Mouse (Mus musculus) heart, embryonic 12.5 days (tissue): Measurements from ENCODE around the gene Furin. TPM values are rescaled to one million over a fixed set of nuclear protein-coding genes. Genes with fewer than 3 reads are reported as not detected.

Experiments
- ATAC-seq: fragments of 200-750 bp; cut with Nextera tagmentation; 2 replicates; pipeline ENCODE4 v1.8.0; 2017; ENCODE audit warnings: moderate TSS enrichment, moderate library complexity; ENCODE audit not compliant: insufficient number of reproducible peaks, low FRiP score
- H3K27ac ChIP-seq: fragments of 300-500 bp; sonication (generic); 2 replicates; pipeline ENCODE4 v1.5.1; 2016; ENCODE audit warnings: mild to moderate bottlenecking, moderate library complexity; ENCODE audit not compliant: poor library complexity, severe bottlenecking
- H3K27me3 ChIP-seq: fragments of 300-500 bp; sonication (generic); replicated peaks from 2 replicates; pipeline ENCODE4 v1.6.1; 2016; ENCODE audit warnings: mild to moderate bottlenecking, moderate library complexity
- H3K36me3 ChIP-seq: fragments of 300-500 bp; sonication (generic); 2 replicates; pipeline ENCODE4 v1.6.1; 2016; ENCODE audit warnings: mild to moderate bottlenecking, moderate library complexity
- H3K4me1 ChIP-seq: fragments of 300-500 bp; sonication (generic); replicated peaks from 2 replicates; pipeline ENCODE4 v1.6.1; 2016; ENCODE audit warnings: mild to moderate bottlenecking
- H3K4me2 ChIP-seq: fragments of 300-500 bp; sonication (generic); 2 replicates; pipeline ENCODE4 v1.6.1; 2016; ENCODE audit warnings: mild to moderate bottlenecking, moderate library complexity
- H3K4me3 ChIP-seq: fragments of 300-500 bp; sonication (generic); 2 replicates; pipeline ENCODE4 v1.5.1; 2016; ENCODE audit warnings: mild to moderate bottlenecking
- H3K9ac ChIP-seq: fragments of 300-500 bp; sonication (generic); 2 replicates; pipeline ENCODE4 v1.6.1; 2016; ENCODE audit warnings: mild to moderate bottlenecking, moderate library complexity
- H3K9me3 ChIP-seq: fragments of 300-500 bp; sonication (generic); replicated peaks from 2 replicates; pipeline ENCODE4 v1.6.1; 2016; ENCODE audit warnings: mild to moderate bottlenecking, moderate library complexity
- WGBS: fragments of 180-500 bp; shearing (Covaris S2); methylation state at CpG from one replicate; pipeline ENCODE4 v1.1.7; 2016; 5-methylcytosine and 5-hydroxymethylcytosine counted together
- polyA plus RNA-seq: library from polyadenylated mRNA; unstranded; fragments of >200 nt; fragmentation: Nextera tagmentation; extraction: Ambion mirVana; gene quantifications from 2 replicates; pipeline ENCODE4 v1.2.1, GENCODE M21; 2016

Gene Furin
- polyA plus RNA-seq, 1 experiment from 2014 or later: 24.5 TPM

DNA sequence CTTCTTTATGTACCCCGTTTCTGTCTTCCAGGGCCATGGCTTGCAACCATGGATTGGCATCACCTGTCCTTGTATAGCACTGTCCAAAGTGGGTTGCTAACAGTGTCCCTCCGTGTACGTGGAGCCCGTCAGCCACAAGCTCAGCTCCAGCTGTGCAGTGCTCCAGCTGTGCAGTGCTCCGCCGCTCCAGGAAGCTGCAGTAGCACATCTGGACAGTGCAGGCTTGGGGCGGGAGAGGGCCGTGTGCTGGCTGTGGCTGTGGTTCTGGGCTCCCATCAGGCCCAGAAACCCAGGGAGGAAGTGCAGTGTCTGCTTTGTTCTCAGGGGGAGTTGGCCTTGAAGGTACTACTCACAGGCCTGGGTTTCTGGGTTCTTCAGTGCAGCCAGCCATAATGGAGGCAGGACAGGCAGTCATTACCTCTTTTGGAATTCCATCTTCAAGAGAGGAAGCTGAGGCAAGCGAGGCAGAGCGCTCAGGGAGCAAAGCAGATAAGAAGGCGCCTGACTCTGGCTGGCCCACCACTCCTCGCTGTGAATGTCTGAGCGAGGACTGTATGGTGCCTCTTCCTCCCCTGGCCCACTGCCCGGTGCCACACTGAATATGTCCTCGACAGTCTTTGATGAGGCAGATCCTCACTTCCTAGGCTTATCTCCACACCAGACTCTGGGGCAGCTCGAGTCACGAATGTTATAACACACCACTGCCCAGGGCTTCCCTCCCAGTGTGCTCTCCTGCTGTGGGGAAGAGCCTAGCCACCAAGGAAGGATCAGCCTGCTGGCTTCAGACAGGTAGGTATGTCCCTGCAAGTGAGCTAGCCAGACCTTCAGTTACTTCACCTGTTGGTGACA lies 39.4 kb upstream of the Furin start:
- no peaks in the 10 kb centered on the region for H3K9me3 ChIP-seq
- H3K9ac ChIP-seq: peak overlapping the region; percentile 15; the same call in 1 of the 2 replicates
- H3K4me3 ChIP-seq: no peak overlapping the region
- H3K36me3 ChIP-seq: no peaks in the 10 kb centered on the region
- WGBS: 17% methylated on average over 17 of the region's 17 CpGs
- peak overlapping the region; percentile 33 for H3K4me2 ChIP-seq
- ATAC-seq: peak; percentile 71
- H3K27me3 ChIP-seq: no peaks in the 10 kb centered on the region
- H3K27ac ChIP-seq: peak overlapping the region; percentile 96
- H3K4me1 ChIP-seq: peaks cover 67% of the 10 kb centered on the region

DNA sequence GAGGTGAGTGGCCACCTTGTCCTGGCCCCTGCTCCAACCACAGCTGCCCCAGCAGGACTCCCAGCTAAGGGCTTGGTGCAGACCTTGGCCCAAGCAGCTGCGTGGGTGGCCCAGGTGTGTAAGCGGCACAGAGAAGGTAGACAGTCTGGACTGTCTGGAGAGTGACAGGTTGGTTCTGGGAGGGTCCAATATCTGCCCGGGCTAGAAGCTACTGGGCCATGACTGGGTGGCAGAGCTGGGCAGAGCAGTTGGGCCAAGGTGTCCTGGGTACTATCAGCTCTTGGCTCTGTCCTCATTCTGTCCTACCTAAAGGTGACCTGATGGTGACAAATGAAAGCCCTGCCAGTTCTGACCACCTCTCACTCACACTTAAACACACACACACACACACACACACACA lies 37.9 kb upstream of the Furin start:
- no peaks in the 10 kb centered on the region for H3K9me3 ChIP-seq
- no peak overlapping the region for H3K4me3 ChIP-seq
- H3K4me1 ChIP-seq: peaks cover 75% of the 10 kb centered on the region
- H3K27me3 ChIP-seq: no peaks in the 10 kb centered on the region
- WGBS: 75% methylated on average over 3 of the region's 3 CpGs
- ATAC-seq: no peak
- no peak overlapping the region for H3K4me2 ChIP-seq
- H3K36me3 ChIP-seq: no peaks in the 10 kb centered on the region
- H3K27ac ChIP-seq: 0 out of 2 replicates have a peak overlapping the region, but pooled peaks have one; percentile 96
- no peak overlapping the region for H3K9ac ChIP-seq

DNA sequence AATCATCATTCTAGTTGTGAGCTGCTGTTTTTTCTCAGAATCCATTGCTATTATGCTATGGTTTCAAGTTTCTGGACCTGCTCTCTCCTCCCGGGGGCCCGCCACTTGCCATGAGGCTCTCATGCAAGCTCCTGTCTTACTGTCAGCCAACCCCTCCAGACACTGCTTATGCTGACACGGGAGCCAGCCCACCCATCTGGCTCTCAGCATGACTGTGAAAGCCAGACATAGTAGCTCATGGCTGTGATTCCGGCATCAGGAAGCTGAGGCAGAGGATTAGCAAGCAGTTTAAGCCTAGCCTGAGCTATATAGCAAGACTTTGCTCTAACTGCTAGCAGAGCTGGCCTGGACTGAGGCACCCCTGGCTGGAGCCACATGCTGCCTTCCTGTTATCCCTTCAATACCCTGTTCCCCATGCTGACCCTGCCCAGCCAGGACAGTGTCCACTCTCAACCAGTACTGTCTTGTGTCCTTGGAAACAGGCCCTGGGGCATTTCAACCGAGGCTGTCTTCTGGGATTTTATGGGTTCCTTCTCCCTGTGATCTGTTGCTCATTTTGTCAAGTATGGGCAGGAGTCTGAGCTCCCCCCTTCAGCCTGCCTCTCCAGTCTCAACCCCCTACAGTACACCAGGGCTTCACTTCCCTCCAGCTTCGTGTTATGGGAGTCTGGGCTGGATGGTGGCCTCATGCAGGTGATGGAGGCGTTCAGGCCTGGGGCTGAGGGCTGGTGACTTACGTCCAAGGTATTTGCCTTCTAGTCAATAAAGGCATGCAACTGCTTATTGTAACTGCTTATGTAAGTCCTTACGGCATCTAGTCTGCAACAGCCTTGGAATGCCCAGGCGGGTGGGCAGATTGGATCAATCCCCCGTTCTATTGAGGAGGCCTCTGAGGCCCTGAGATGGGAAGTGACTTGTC lies 37.0 kb upstream of the Furin start:
- Histone ChIP-seq H3K36me3 (no peaks in the 10 kb centered on the region), H3K27me3 (no peaks in the 10 kb centered on the region), H3K4me2 (no peak overlapping the region), H3K27ac (no peak overlapping the region), H3K4me1 (peaks cover 75% of the 10 kb centered on the region), H3K4me3 (no peak overlapping the region), H3K9me3 (no peaks in the 10 kb centered on the region), H3K9ac (peak overlapping the region; percentile 32; the same call in 1 of the 2 replicates)
- ATAC-seq: no peak
- WGBS: 63% methylated on average over 11 of the region's 11 CpGs

- Histone ChIP-seq H3K27me3 (no peaks in the 10 kb centered on the region), H3K27ac (no peak overlapping the region), H3K9me3 (no peaks in the 10 kb centered on the region), H3K9ac (no peak overlapping the region), H3K36me3 (no peaks in the 10 kb centered on the region), H3K4me1 (peaks cover 64% of the 10 kb centered on the region), H3K4me2 (no peak overlapping the region), H3K4me3 (no peak overlapping the region)
- WGBS: 63% methylated on average over 4 of the region's 4 CpGs
- ATAC-seq: no peak
Measured at GRCm38 (mm10) chr7:80440685-80441084, 35.4 kb upstream of the Furin start.

DNA sequence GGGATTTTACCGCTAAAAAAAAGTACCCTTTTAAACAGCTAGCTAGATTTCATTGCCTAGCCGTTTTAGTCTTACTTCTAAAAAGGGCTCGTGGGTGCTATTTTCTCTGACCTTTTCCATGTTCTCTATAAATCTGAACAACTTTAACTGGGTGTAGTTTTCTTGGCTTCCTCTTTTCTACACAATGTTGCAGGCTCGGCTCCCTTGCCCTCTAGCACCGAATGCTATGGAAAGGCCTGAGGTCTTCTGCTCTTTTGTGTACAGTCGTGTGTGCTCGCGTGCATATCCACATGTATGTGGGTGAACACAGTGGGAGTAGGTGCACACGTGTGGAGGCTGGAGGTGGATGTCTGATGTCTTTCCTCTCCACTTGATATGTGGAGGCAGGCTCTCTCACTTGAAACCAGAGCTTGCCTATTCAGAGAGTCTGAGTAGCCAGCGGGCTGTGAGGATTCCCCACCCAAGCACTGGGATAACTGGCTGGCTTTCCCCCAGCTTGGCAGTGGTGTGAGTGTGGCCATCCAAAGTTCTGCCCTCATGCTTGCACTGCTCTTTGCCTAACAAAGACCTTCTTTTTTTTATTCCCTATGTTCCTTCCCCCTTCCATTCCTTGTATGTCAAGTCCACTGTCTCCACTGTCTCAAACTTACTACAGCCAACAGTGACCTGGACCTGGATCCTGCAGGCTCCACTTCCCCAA lies 34.7 kb upstream of the Furin start:
- ATAC-seq: no peak
- Histone ChIP-seq H3K4me3 (no peak overlapping the region), H3K27ac (no peak overlapping the region), H3K4me2 (no peak overlapping the region), H3K9ac (no peak overlapping the region), H3K27me3 (no peaks in the 10 kb centered on the region), H3K4me1 (peaks cover 64% of the 10 kb centered on the region), H3K9me3 (no peaks in the 10 kb centered on the region), H3K36me3 (no peaks in the 10 kb centered on the region)
- 80% methylated on average over 10 of the region's 10 CpGs for WGBS

DNA sequence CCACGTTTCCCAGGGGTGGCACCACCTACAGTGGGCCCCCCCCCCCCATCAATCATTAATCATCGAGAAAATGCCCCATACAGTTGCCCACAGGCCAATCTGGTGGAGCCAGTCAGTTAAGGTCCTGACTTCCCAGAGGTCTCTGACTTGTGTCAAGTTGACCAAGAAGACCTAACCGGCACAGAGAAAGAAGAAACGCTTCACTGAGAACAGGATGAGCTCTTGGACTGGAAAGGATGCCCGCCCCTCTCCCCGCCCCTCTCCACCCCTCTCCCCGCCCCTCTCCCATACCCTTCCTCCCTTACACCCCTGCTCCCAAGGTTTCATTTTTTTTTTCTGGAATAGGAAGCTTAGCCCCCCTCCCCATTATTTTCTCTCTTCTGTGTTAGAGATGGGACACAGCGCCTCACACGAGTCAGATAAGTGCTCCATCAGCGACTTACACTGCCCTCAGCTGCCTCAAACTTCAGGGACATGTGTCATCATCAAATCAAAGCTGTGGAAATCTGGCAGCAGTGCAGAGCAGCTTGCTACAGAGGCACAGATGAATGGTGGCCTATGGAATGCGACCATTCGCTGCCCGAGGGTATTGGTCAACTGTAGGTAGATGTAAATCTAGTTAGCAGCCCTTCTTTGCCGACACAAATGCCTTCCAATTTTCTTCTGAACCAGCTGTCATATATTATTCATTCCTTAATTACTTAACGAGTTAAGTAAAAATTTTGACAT lies 34.0 kb upstream of the Furin start:
- no peaks in the 10 kb centered on the region for H3K36me3 ChIP-seq
- no peak overlapping the region for H3K9ac ChIP-seq
- ATAC-seq: no peak
- 22% methylated on average over 14 of the region's 15 CpGs for WGBS
- peak overlapping the region; percentile 14; the same call in 1 of the 2 replicates for H3K27ac ChIP-seq
- H3K9me3 ChIP-seq: no peaks in the 10 kb centered on the region
- H3K4me2 ChIP-seq: peak overlapping the region; percentile 39; the same call in 1 of the 2 replicates
- H3K4me3 ChIP-seq: peak overlapping the region; percentile 8; the same call in 1 of the 2 replicates
- peaks cover 60% of the 10 kb centered on the region for H3K4me1 ChIP-seq
- H3K27me3 ChIP-seq: no peaks in the 10 kb centered on the region

DNA sequence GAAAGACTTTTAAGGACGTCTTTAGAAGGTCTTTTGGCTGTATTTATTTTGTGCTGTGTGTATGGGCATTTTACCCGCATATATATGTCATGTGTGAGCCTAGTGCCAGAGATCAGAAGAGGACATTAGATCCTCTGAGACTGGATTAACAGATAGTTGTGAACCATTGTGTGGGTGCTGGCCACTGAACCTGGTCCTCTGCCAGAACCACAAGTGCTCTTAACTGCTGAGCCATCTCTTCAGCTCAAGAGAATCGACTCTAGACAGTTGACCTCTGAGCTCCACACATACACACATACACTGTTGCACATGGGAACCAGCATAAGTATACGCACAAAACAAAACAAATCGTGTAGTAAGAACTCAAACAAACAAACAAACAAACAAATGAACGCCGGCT lies 31.3 kb upstream of the Furin start:
- H3K27me3 ChIP-seq: no peaks in the 10 kb centered on the region
- 83% methylated on average over 7 of the region's 7 CpGs for WGBS
- H3K27ac ChIP-seq: no peak overlapping the region
- no peaks in the 10 kb centered on the region for H3K9me3 ChIP-seq
- H3K4me2 ChIP-seq: no peak overlapping the region
- peaks cover 45% of the 10 kb centered on the region for H3K4me1 ChIP-seq
- no peak overlapping the region for H3K9ac ChIP-seq
- H3K4me3 ChIP-seq: no peak overlapping the region
- H3K36me3 ChIP-seq: no peaks in the 10 kb centered on the region
- ATAC-seq: no peak

DNA sequence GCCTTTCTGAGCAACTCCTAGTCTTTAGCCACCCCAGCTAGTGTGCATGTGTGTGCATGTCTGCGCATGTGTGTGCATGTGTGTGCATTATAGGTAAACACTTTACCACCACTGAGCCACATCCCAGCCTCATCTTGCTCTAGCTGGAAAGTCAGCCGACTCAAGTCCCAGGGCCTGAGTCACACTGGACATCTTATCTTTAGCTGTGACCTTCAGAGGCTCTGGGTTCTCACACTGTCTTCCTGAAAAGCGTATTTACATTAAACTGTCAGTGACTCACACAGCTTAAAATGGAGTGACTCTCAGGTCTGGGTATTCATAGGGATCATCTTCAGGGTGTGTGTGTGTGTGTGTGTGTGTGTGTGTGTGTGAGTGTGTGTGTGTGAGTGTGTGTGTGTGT lies 30.4 kb upstream of the Furin start:
- peak overlapping the region; percentile 49 for H3K27ac ChIP-seq

GRCm38 (mm10) chr7:80429661-80430060 lies 24.4 kb upstream of the Furin start:
- no peaks in the 10 kb centered on the region for H3K27me3 ChIP-seq
- no peak for ATAC-seq

More for the DNA sequence above, 30.4 kb upstream of the Furin start:
- Histone ChIP-seq H3K4me3 (no peak overlapping the region), H3K9ac (no peak overlapping the region), H3K4me1 (peaks cover 44% of the 10 kb centered on the region), H3K9me3 (no peaks in the 10 kb centered on the region), H3K4me2 (no peak overlapping the region), H3K27me3 (no peaks in the 10 kb centered on the region), H3K36me3 (no peaks in the 10 kb centered on the region)
- ATAC-seq: peak; percentile 65; the same call in 1 of the 2 replicates
- WGBS: 39% methylated on average over 3 of the region's 3 CpGs

GRCm38 (mm10) chr7:80427730-80428129 lies 22.5 kb upstream of the Furin start:
- no peaks in the 10 kb centered on the region for H3K36me3 ChIP-seq
- no peak overlapping the region for H3K9ac ChIP-seq
- 66% methylated on average over 5 of the region's 5 CpGs for WGBS
- H3K4me3 ChIP-seq: no peak overlapping the region
- no peak for ATAC-seq
- peaks cover 8% of the 10 kb centered on the region; the same call in 1 of the 2 replicates for H3K4me1 ChIP-seq
- H3K27me3 ChIP-seq: no peaks in the 10 kb centered on the region
- H3K9me3 ChIP-seq: no peaks in the 10 kb centered on the region
- no peak overlapping the region for H3K27ac ChIP-seq
- no peak overlapping the region for H3K4me2 ChIP-seq

More at GRCm38 (mm10) chr7:80429661-80430060, 24.4 kb upstream of the Furin start:
- no peak overlapping the region for H3K27ac ChIP-seq
- peaks cover 14% of the 10 kb centered on the region for H3K4me1 ChIP-seq
- no peak overlapping the region for H3K4me3 ChIP-seq
- H3K36me3 ChIP-seq: no peaks in the 10 kb centered on the region
- H3K9ac ChIP-seq: no peak overlapping the region
- no peak overlapping the region for H3K4me2 ChIP-seq
- WGBS: 86% methylated on average over 12 of the region's 12 CpGs
- no peaks in the 10 kb centered on the region for H3K9me3 ChIP-seq
